Mouse (Mus musculus) natural killer cell, adult 2 months (primary cell): ENCODE measurements around the gene As3mt.

Experiments
- DNase-seq, 2 experiments: peaks; one replicate each; pipeline ENCODE4 v3.0.0; 2022; ENCODE audit warnings: low spot score in 2 of 2

The As3mt gene

DNA sequence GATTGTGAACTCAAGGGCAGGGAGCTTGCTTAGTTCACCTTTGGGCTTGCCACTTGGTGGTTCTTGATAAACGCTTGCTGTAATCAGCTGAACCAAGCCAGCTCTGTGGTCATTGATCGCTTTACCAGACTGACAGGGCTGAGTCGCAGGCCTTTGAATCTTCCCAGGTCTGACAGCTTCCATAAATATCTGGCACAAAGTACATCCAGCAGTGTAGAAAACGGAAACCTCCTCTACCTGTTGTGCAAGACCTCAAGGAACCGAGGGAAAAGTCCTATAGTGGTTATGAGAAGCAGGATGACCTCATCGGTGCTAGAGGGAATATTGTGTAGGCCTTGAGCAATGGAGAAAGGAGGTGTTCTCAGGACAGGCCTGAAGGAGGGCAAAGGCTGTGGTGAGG, 77.2 kb downstream of the As3mt start:
- no peak for DNase-seq

DNA sequence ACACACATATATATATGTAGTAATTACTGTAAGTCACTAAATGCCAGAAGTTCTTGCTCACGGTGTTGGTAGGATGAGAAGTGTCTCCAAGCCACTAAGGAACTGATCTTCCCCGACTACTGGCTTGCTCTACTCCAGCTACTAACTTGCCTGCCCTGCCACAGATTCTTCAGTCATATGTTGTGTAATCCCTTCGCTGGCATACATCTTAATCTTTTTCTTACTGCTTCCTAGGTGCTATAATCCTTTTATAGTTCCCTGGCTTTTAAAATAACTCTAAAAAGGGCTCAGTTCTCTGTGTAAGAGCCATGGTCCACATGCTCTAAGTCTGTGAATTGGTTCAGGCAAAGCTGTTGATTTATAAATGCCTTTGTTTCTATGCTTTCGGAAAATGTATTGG, 78.4 kb downstream of the As3mt start:
- no peak for DNase-seq

DNA sequence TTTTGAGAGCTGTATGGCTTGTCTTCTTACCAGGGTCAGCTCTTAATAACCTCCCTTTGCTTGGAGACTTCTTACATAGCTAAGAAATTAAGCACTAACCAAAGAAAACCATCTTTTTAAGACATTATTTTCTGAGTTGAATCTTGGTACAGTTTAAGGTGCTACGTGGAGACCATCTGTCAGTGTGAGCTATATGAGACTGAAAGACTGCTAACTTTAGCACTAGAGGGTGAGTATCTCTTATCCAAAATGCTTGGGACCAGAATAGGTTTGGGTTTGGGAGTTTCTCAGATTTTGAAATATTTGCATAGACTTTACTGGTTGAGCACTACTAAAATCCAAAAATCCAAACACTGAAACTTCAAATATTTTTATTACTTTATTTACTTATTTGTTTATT, 82.5 kb downstream of the As3mt start:
- DNase-seq = no peak
